Mouse (Mus musculus) G1E (cell line): ENCODE measurements around the gene Efna2.

Source experiments
- CTCF ChIP-seq: IDR thresholded peaks from 2 replicates; pipeline ENCODE4 v1.5.1; 2012; ENCODE audit warnings: low read depth, low read length, inconsistent platforms, mixed read lengths
- GATA1 ChIP-seq: IDR thresholded peaks from 2 replicates; pipeline ENCODE4 v1.6.1; 2012; ENCODE audit warnings: borderline replicate concordance, low read length, inconsistent platforms, mixed read lengths
- GATA2 ChIP-seq: IDR thresholded peaks from 2 replicates; pipeline ENCODE4 v1.6.1; 2012; ENCODE audit warnings: low read depth, low read length, inconsistent platforms, borderline replicate concordance
- TAL1 ChIP-seq: conservative IDR thresholded peaks from 2 replicates; pipeline ENCODE4 v1.6.1; 2012; ENCODE audit warnings: low read depth, low read length, inconsistent platforms, mixed read lengths

DNA sequence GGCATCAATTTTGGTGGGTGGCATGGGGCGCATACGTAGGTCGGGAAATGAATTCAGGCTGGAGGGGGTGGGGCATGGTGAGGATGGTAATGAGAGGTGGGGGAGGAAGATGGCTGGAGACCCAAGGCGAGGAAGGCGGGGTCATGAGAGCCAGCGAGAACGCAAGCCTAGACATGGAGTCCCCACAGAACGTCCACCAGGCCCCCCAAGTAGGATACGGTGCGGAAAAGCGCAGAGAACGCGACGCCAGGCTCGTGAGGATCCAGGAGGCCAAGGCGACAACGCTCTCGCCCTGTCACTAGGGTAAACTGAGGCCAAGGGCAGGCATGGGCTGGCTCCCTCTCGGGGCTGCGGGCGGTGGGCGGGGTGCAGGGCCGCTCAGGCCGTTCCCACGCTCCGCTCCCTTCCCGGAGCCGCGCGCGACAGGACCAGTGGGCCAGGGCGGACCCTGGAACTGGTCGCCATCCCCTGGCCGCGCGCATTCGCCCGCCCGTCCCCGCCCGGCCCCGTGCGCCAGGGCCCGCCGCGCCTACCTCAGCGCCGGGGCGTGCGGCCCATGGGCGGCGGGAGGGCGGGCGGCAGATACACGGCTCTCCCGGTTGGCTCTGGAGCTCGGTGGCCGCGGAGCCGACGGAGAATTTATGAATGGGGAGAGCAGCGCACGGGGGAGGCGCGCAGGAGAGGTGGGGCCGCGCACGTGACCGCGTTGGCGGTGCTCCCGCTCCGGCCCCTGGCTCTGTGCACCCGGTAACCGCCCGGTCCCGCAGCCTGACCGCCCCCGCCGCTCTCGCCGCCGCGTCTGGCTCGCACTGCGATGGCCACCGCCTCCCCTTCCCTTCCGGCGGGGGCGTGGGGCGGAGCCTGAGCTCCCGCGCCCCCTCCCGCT is 40.5 kb upstream of the Efna2 start, which contains the start of gene Atp5d:
- no peak for TF ChIP-seq TAL1
- no peak for TF ChIP-seq CTCF
- TF ChIP-seq GATA1: no peak
- TF ChIP-seq GATA2: no peak
